29 mouse cellular contexts compared by ENCODE assay signal in the genomic region with DNA sequence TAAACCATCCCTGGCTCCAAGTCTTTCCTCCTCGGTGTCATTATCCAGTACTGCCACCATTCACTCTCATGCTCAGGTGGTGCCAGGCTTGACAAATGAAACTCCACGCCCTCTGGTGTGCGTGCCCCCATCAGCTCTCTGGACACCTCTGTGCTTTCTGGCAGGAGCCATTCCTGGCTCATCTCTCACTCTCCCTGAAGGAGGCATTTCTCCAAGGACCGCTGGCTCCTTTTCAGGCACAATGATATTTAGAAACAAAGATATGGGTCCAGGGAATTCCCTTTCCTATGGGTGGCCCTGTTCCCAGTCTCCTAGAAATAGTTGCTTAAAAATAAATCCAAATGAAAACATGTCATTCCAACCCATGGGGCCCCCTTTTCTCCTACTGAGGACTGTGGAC. TPM values are rescaled to one million over a fixed set of nuclear protein-coding genes. Genes with fewer than 3 reads are reported as not detected.
DNase-seq lines count a peak whose midpoint lies in the region; ATAC-seq and TF ChIP-seq lines count a peak whose summit lies in the region.
"Had no signal": no experiment of that assay in that cellular context is flagged by ENCODE, and none has a peak within 500 bp of the region (broad histone marks: within the 10 kb centered on the region; RNA-seq: fewer than 3 reads in every experiment).

No protein-coding gene starts in this region.

- H3K27ac ChIP-seq in heart, embryonic 10.5 days, result no peak overlapping the region
- H3K27ac ChIP-seq in midbrain, embryonic 11.5 days (ENCODE audit: low read depth, low read length), result no peak overlapping the region
- no peak overlapping the region for H3K27ac ChIP-seq in midbrain, postnatal 0 days (ENCODE audit: low read depth, low read length)
- H3K27ac ChIP-seq: embryonic facial prominence, embryonic 12.5 days; forebrain, embryonic 15.5 days; hindbrain, embryonic 12.5 days; intestine, embryonic 15.5 days; liver, embryonic 13.5 days; midbrain, embryonic 13.5 days; stomach, embryonic 15.5 days had no signal

- no peak overlapping the region for H3K4me3 ChIP-seq in heart, embryonic 10.5 days
- H3K4me3 ChIP-seq in midbrain, embryonic 11.5 days (ENCODE audit: low read depth, low read length), result no peak overlapping the region
- no peak overlapping the region for H3K4me3 ChIP-seq in midbrain, postnatal 0 days (ENCODE audit: low read depth, low read length)
- H3K4me3 ChIP-seq: embryonic facial prominence, embryonic 12.5 days; forebrain, embryonic 15.5 days; hindbrain, embryonic 12.5 days; intestine, embryonic 15.5 days; liver, embryonic 13.5 days; megakaryocyte, embryonic 14.5 days; midbrain, embryonic 13.5 days; stomach, embryonic 15.5 days had no signal

- WGBS in heart, embryonic 10.5 days, result 86% methylated on average over 4 of the region's 4 CpGs
- WGBS in midbrain, embryonic 11.5 days, result 92% methylated on average over 4 of the region's 4 CpGs
- WGBS in midbrain, postnatal 0 days, result 93% methylated on average over 4 of the region's 4 CpGs

- H3K9me3 ChIP-seq in heart, embryonic 10.5 days, result peaks cover 3% of the 10 kb centered on the region; the same call in 1 of the 2 replicates
- peaks cover 4% of the 10 kb centered on the region; the same call in 1 of the 2 replicates for H3K9me3 ChIP-seq in midbrain, embryonic 11.5 days (ENCODE audit: control insufficient read depth, low read length)
- H3K9me3 ChIP-seq in midbrain, postnatal 0 days (ENCODE audit: low read length), result no peaks in the 10 kb centered on the region
- H3K9me3 ChIP-seq: embryonic facial prominence, embryonic 12.5 days; forebrain, embryonic 15.5 days; G1E; intestine, embryonic 15.5 days; liver, embryonic 13.5 days; stomach, embryonic 15.5 days had no signal

- no peak overlapping the region for H3K4me2 ChIP-seq in midbrain, embryonic 11.5 days
- H3K4me2 ChIP-seq in midbrain, postnatal 0 days (ENCODE audit: low read depth, low read length, poor library complexity, severe bottlenecking), result no peak overlapping the region
- H3K4me2 ChIP-seq: forebrain, embryonic 15.5 days; hindbrain, embryonic 12.5 days; intestine, embryonic 15.5 days; liver, embryonic 13.5 days; midbrain, embryonic 13.5 days; stomach, embryonic 15.5 days had no signal

- H3K9ac ChIP-seq in midbrain, embryonic 11.5 days (ENCODE audit: low read length), result no peak overlapping the region
- H3K9ac ChIP-seq in midbrain, postnatal 0 days (replicated peaks; ENCODE audit: low read length, poor library complexity, severe bottlenecking), result no peak overlapping the region
- H3K9ac ChIP-seq: embryonic facial prominence, embryonic 12.5 days; forebrain, embryonic 15.5 days; hindbrain, embryonic 12.5 days; intestine, embryonic 15.5 days; liver, embryonic 13.5 days; midbrain, embryonic 13.5 days; stomach, embryonic 15.5 days had no signal

- peaks cover 15% of the 10 kb centered on the region for H3K4me1 ChIP-seq in heart, embryonic 10.5 days
- H3K4me1 ChIP-seq in midbrain, embryonic 11.5 days (ENCODE audit: control insufficient read depth, insufficient read depth, low read length), result peaks cover 5% of the 10 kb centered on the region; the same call in 1 of the 2 replicates
- H3K4me1 ChIP-seq in midbrain, postnatal 0 days (ENCODE audit: insufficient read depth, low read length), result peaks cover 9% of the 10 kb centered on the region; the same call in 1 of the 2 replicates

- H3K27me3 ChIP-seq in heart, embryonic 10.5 days (ENCODE audit: insufficient read depth, poor library complexity, severe bottlenecking), result no peaks in the 10 kb centered on the region
- H3K27me3 ChIP-seq in midbrain, embryonic 11.5 days (ENCODE audit: control insufficient read depth, insufficient read depth, low read length), result no peaks in the 10 kb centered on the region
- no peaks in the 10 kb centered on the region for H3K27me3 ChIP-seq in midbrain, postnatal 0 days (ENCODE audit: insufficient read depth, low read length)
- H3K27me3 ChIP-seq: embryonic facial prominence, embryonic 12.5 days; forebrain, embryonic 15.5 days; intestine, embryonic 15.5 days; Patski; stomach, embryonic 15.5 days had no signal

- no peak for ATAC-seq in midbrain, embryonic 11.5 days (ENCODE audit: low FRiP score)
- ATAC-seq in midbrain, postnatal 0 days (ENCODE audit: low FRiP score), result no peak
- ATAC-seq in CD4-positive, CD25-positive, alpha-beta regulatory T cell, adult 4 months, result no peak
- ATAC-seq: forebrain, embryonic 15.5 days; hindbrain, postnatal 0 days; intestine, embryonic 15.5 days; lung, postnatal 0 days; midbrain, embryonic 13.5 days; Patski had no signal

- TF ChIP-seq CTCF in midbrain, postnatal 0 days (IDR thresholded peaks at IDR 0.05), result no peak

- peak; percentile 45 for DNase-seq in adrenal gland, postnatal 10 days
- DNase-seq in adrenal gland, adult (ENCODE audit: inconsistent age in 2 of 2, low spot score in 1 of 2), result no peak
- peak; percentile 92 for DNase-seq in heart, adult 11 months
- no peak for DNase-seq in heart, embryonic 10.5 days (ENCODE audit: low spot score)
- peak; percentile 6 for DNase-seq in midbrain, embryonic 11.5 days (ENCODE audit: low spot score, missing footprints)
- no peak for DNase-seq in midbrain, postnatal 0 days (ENCODE audit: low spot score)
- DNase-seq: adrenal gland, adult 2 months; embryo, embryonic 11 days; kidney, adult 2 months; kidney, postnatal 36 days; left cerebral cortex, postnatal 4 days; liver, embryonic 13.5 days; lung, adult 18-20 months; lung, postnatal 4 days; right cerebral cortex, postnatal 25 days had no signal

- 0 out of 2 replicates have a peak, but pooled peaks cover 10% of the 10 kb centered on the region for H3K36me3 ChIP-seq in heart, embryonic 10.5 days
- H3K36me3 ChIP-seq in midbrain, embryonic 11.5 days (ENCODE audit: control insufficient read depth, insufficient read depth, low read length), result no peaks in the 10 kb centered on the region
- no peaks in the 10 kb centered on the region for H3K36me3 ChIP-seq in midbrain, postnatal 0 days (ENCODE audit: insufficient read depth, low read length)
- H3K36me3 ChIP-seq: embryonic facial prominence, embryonic 12.5 days; forebrain, embryonic 15.5 days; G1E; hindbrain, embryonic 12.5 days; intestine, embryonic 15.5 days; liver, embryonic 13.5 days; midbrain, embryonic 13.5 days; stomach, embryonic 15.5 days had no signal

RNA-seq across cellular contexts. Expression of gene Hlcs, which starts 4.3 kb away (rescaled TPM):
- 10 to 100 TPM; 11.9 to 13.5 TPM for total RNA-seq in adrenal gland, postnatal 10 days (2021)
- polyA plus RNA-seq in heart, embryonic 10.5 days (2016; fragmentation: Nextera tagmentation; extraction: Ambion mirVana), result 10.8 and 11.0 TPM in 2 replicates
- 8.0 and 8.1 TPM in 2 replicates for polyA plus RNA-seq in midbrain, embryonic 11.5 days (2014; fragmentation: Nextera tagmentation; extraction: Ambion mirVana)
- total RNA-seq in midbrain, postnatal 0 days (2014; rRNA removed), result 9.4 and 10.0 TPM in 2 replicates
- polyA plus RNA-seq in midbrain, postnatal 0 days (2015; fragmentation: Nextera tagmentation; extraction: Ambion mirVana), result 6.0 and 7.8 TPM in 2 replicates
- 1 to 10 TPM; 7.3 to 9.3 TPM for polyA plus RNA-seq in CD4-positive, CD25-positive, alpha-beta regulatory T cell, adult 4 months (2017; shearing (Covaris generic))

RNA-seq across cellular contexts. Expression of gene Ripply3, which starts 19.2 kb away (rescaled TPM):
- 1 to 10 TPM; 3.8 to 4.0 TPM for total RNA-seq in adrenal gland, postnatal 10 days (2021)
- polyA plus RNA-seq in heart, embryonic 10.5 days (2016; fragmentation: Nextera tagmentation; extraction: Ambion mirVana), result 4.3 and 8.1 TPM in 2 replicates
- polyA plus RNA-seq in midbrain, embryonic 11.5 days (2014; fragmentation: Nextera tagmentation; extraction: Ambion mirVana), result 5.3 and 6.0 TPM in 2 replicates
- 0.38 TPM in 1 of 2 replicates, not detected in the other for total RNA-seq in midbrain, postnatal 0 days (2014; rRNA removed)
- polyA plus RNA-seq in midbrain, postnatal 0 days (2015; fragmentation: Nextera tagmentation; extraction: Ambion mirVana), result 0.20 and 0.60 TPM in 2 replicates
- 1 to 10 TPM in 1 of 2 experiments, under 1 TPM in 1; 0.95 to 1.1 TPM for polyA plus RNA-seq in CD4-positive, CD25-positive, alpha-beta regulatory T cell, adult 4 months (2017; shearing (Covaris generic))
- total RNA-seq: granulocyte monocyte progenitor cell, adult 5-6 weeks; monocyte, adult 5-6 weeks had no signal
- polyA plus RNA-seq: G1E, Patski had no signal

Comparison
In these comparisons a context has a peak if more than half of its experiments do, and no peak if none do; other contexts are left out.
1. DNase-seq: peak in adrenal gland, postnatal 10 days (single experiment), heart, adult 11 months (single experiment) and midbrain, embryonic 11.5 days (single experiment); none in adrenal gland, adult (0 of 2), heart, embryonic 10.5 days (single experiment) and midbrain, postnatal 0 days (single experiment).